Mouse (Mus musculus): ENCODE measurements around the gene Prr15.

DNA sequence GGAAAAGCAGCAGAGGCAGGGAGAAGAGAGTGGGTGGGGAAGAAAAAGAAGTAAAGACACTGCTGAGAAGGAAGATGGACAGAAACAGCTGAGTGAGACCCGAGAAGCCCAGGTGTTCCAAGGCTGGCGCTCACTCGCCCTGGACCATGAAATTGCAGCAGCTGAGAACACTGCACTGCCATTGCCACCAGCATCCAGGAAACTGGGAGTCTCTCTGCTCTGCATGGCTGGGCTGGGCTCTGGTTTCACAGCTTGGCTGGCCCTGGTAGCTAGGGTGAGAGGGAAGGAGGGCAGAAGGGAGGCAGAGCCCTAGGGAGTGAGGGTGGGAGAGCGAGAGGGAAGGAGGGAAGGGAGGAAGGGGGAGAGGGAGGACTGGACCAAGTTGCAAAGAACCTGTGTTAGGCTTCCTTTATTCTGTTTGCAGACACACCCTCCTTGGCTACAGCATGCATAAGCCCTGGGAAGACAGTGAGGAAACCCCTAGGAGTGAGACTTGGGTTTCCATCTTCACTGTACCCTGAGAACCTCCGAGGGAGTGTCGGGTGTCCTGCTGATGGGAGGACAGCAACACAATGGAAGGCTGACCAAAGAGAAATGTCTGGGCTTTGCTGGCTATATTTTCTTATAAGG lies 44.4 kb downstream of the Prr15 start:
- TF ChIP-seq GATA1 (IDR thresholded peaks at IDR 0.05; ENCODE audit: low read length) (no peak), TAL1 (IDR thresholded peaks at IDR 0.05; ENCODE audit: low read length) (no peak)
